Mouse (Mus musculus) midbrain, embryonic 10.5 days (tissue): ENCODE results near the gene Fbxl3. TPM values are rescaled to one million over a fixed set of nuclear protein-coding genes. Genes with fewer than 3 reads are reported as not detected.

Experiments used
- DNase-seq: peaks from one replicate; pipeline ENCODE4 v3.0.0-alpha.2; 2017; ENCODE audit warnings: low spot score
- H3K27ac ChIP-seq: fragments of 300-500 bp; sonication (generic); replicated peaks from 2 replicates; pipeline ENCODE4 v1.5.1; 2016; ENCODE audit warnings: mild to moderate bottlenecking
- H3K27me3 ChIP-seq: fragments of 300-500 bp; sonication (generic); 2 replicates; pipeline ENCODE4 v1.6.1; 2016; ENCODE audit warnings: low read depth, mild to moderate bottlenecking; ENCODE audit not compliant: poor library complexity, severe bottlenecking
- H3K36me3 ChIP-seq: fragments of 300-500 bp; sonication (generic); 2 replicates; pipeline ENCODE4 v1.6.1; 2016; ENCODE audit warnings: mild to moderate bottlenecking, moderate library complexity
- H3K4me1 ChIP-seq: fragments of 300-500 bp; sonication (generic); 2 replicates; pipeline ENCODE4 v1.6.1; 2016
- H3K4me3 ChIP-seq: fragments of 300-500 bp; sonication (generic); 2 replicates; pipeline ENCODE4 v1.5.1; 2016; ENCODE audit warnings: mild to moderate bottlenecking, moderate library complexity
- H3K9me3 ChIP-seq: fragments of 300-500 bp; sonication (generic); replicated peaks from 2 replicates; pipeline ENCODE4 v1.6.1; 2016; ENCODE audit warnings: mild to moderate bottlenecking
- WGBS: fragments of 180-500 bp; shearing (Covaris S2); methylation state at CpG from one replicate; pipeline ENCODE4 v1.1.7; 2016; 5-methylcytosine and 5-hydroxymethylcytosine counted together
- polyA plus RNA-seq: library from polyadenylated mRNA; unstranded; fragments of >200 nt; fragmentation: Nextera tagmentation; extraction: Ambion mirVana; gene quantifications from 2 replicates; pipeline ENCODE4 v1.2.1, GENCODE M21; 2016

The Fbxl3 gene
- polyA plus RNA-seq, 1 experiment from 2014 or later = 13.8 TPM

DNA sequence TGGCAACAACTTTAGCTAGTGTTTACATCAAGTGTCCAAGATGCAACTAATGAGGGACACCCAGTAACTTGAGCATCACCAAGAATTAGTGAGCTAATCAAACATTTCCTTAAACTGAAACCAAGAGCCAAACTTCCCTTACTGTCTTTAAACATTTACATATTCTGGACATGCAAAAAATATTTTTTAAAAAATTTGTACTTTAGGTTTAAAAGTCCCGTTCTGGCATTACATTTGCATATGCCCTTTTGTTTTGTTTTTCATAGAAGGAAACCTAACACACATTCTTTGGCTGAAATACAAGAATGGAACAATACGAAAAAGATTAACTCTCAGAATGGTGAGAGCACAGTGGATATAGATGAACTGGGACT is 1.2 kb downstream of the Fbxl3 start:
- no peaks in the 10 kb centered on the region for H3K27me3 ChIP-seq
- no peak for DNase-seq
- 4% methylated on average over 2 of the region's 2 CpGs for WGBS
- H3K27ac ChIP-seq = peak overlapping the region; percentile 99
- peaks cover 29% of the 10 kb centered on the region for H3K4me1 ChIP-seq
- H3K9me3 ChIP-seq = no peaks in the 10 kb centered on the region
- peaks cover 31% of the 10 kb centered on the region for H3K36me3 ChIP-seq
- peak overlapping the region; percentile 85 for H3K4me3 ChIP-seq

DNA sequence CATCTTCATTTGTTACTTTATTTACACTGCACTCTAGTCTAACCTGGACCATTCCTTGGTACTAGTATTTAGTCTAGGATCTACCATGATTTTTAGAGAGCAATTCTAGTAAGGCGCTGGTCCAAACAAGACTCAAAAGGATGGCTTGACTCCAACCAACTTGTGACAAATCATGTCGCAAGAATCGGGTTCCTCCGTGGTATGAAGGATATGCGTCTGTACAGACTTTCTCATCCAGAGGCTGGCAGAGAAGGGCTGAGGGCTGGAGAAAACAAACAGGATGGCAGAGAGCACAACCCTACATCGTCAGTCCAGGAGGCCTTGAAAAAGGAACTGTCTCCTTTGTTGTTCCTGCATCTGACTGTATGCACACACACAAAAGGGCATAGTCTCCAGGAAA is 2.7 kb downstream of the Fbxl3 start:
- Histone ChIP-seq H3K27ac (no peak overlapping the region), H3K4me3 (no peak overlapping the region), H3K36me3 (peaks cover 43% of the 10 kb centered on the region), H3K4me1 (peaks cover 18% of the 10 kb centered on the region), H3K27me3 (no peaks in the 10 kb centered on the region), H3K9me3 (no peaks in the 10 kb centered on the region)
- 88% methylated on average over 6 of the region's 6 CpGs for WGBS
- no peak for DNase-seq

GRCm38 (mm10) chr14:103095826-103096225 is 3.5 kb downstream of the Fbxl3 start:
- WGBS = 94% methylated on average over 8 of the region's 8 CpGs
- DNase-seq = no peak
- Histone ChIP-seq H3K4me3 (no peak overlapping the region), H3K4me1 (peaks cover 18% of the 10 kb centered on the region), H3K36me3 (peaks cover 51% of the 10 kb centered on the region), H3K9me3 (no peaks in the 10 kb centered on the region), H3K27ac (no peak overlapping the region), H3K27me3 (no peaks in the 10 kb centered on the region)

DNA sequence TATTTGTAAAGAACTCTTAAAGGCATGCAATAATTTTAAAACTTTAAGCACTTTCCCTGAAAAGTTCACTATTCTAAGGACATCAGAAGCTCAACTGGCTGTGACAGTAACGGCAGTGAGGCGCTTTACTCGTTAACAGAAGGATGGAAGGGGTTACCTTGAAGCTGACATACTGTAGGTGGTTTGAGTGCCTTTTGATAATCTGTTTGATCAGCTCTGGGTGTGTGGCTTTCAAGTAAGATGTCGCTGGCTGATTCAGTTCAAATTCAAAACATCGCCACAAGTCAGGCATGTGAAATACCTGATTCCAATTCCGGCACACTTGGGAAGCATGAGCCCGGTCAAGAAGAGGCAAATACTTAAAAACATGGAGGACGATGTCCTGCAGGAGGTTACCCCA is 4.3 kb downstream of the Fbxl3 start:
- Histone ChIP-seq H3K27me3 (no peaks in the 10 kb centered on the region), H3K4me3 (no peak overlapping the region), H3K4me1 (peaks cover 18% of the 10 kb centered on the region), H3K36me3 (peaks cover 53% of the 10 kb centered on the region), H3K9me3 (no peaks in the 10 kb centered on the region), H3K27ac (no peak overlapping the region)
- 95% methylated on average over 8 of the region's 8 CpGs for whole genome bisulfite sequencing
- no peak for DNase-seq

GRCm38 (mm10) chr14:103093670-103094069 is 5.7 kb downstream of the Fbxl3 start:
- no peak for DNase-seq
- 82% methylated on average over 4 of the region's 4 CpGs for WGBS
- peaks cover 18% of the 10 kb centered on the region for H3K4me1 ChIP-seq
- H3K9me3 ChIP-seq = no peaks in the 10 kb centered on the region
- H3K36me3 ChIP-seq = peaks cover 63% of the 10 kb centered on the region
- H3K27ac ChIP-seq = no peak overlapping the region
- no peak overlapping the region for H3K4me3 ChIP-seq
- H3K27me3 ChIP-seq = no peaks in the 10 kb centered on the region

DNA sequence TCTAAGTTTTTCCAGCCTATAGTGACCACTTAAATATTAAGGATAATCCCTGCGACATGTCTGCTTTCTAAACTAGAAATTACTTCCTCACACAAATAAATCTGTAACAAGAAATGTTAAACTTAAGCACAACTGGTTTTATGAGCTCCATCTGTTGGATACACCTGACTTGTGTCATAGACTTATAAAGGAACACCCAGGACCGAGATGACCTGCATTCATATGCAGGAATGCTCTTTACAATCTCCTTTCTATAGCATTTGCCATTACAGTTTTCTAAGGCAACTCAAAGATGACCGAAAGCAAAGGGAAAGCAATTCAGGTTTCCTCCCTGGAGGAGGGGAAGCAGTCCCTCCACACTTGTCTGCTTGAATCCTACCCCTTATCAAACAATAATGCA is 6.1 kb downstream of the Fbxl3 start:
- H3K4me1 ChIP-seq = peaks cover 18% of the 10 kb centered on the region
- H3K27ac ChIP-seq = no peak overlapping the region
- H3K27me3 ChIP-seq = no peaks in the 10 kb centered on the region
- DNase-seq = no peak
- H3K4me3 ChIP-seq = no peak overlapping the region
- WGBS = 87% methylated on average over 3 of the region's 3 CpGs
- peaks cover 68% of the 10 kb centered on the region for H3K36me3 ChIP-seq
- H3K9me3 ChIP-seq = no peaks in the 10 kb centered on the region

- Histone ChIP-seq H3K9me3 (no peaks in the 10 kb centered on the region), H3K27ac (no peak overlapping the region), H3K27me3 (no peaks in the 10 kb centered on the region), H3K36me3 (peaks cover 87% of the 10 kb centered on the region), H3K4me3 (no peak overlapping the region), H3K4me1 (no peaks in the 10 kb centered on the region)
- DNase-seq = peak; percentile 32
- WGBS = 73% methylated on average over 6 of the region's 6 CpGs
Measured at GRCm38 (mm10) chr14:103088624-103089023, 10.7 kb downstream of the Fbxl3 start.

GRCm38 (mm10) chr14:103087846-103088245 is 11.5 kb downstream of the Fbxl3 start:
- 86% methylated on average over 5 of the region's 5 CpGs for WGBS
- no peak for DNase-seq
- Histone ChIP-seq H3K27ac (no peak overlapping the region), H3K27me3 (no peaks in the 10 kb centered on the region), H3K9me3 (no peaks in the 10 kb centered on the region), H3K36me3 (peaks cover 87% of the 10 kb centered on the region), H3K4me1 (no peaks in the 10 kb centered on the region), H3K4me3 (no peak overlapping the region)

GRCm38 (mm10) chr14:103086671-103087324 is 12.6 kb downstream of the Fbxl3 start:
- Histone ChIP-seq H3K4me1 (no peaks in the 10 kb centered on the region), H3K4me3 (no peak overlapping the region), H3K27me3 (no peaks in the 10 kb centered on the region), H3K9me3 (no peaks in the 10 kb centered on the region), H3K36me3 (peaks cover 89% of the 10 kb centered on the region), H3K27ac (no peak overlapping the region)
- WGBS = 94% methylated on average over 4 of the region's 4 CpGs
- no peak for DNase-seq

GRCm38 (mm10) chr14:103085840-103086533 is 13.4 kb downstream of the Fbxl3 start:
- 90% methylated on average over 1 of the region's 1 CpGs for WGBS
- DNase-seq = no peak
- no peaks in the 10 kb centered on the region for H3K4me1 ChIP-seq
- no peaks in the 10 kb centered on the region for H3K27me3 ChIP-seq
- H3K36me3 ChIP-seq = peaks cover 86% of the 10 kb centered on the region
- no peak overlapping the region for H3K27ac ChIP-seq
- no peaks in the 10 kb centered on the region for H3K9me3 ChIP-seq
- H3K4me3 ChIP-seq = no peak overlapping the region

GRCm38 (mm10) chr14:103079209-103079977 is 20.0 kb downstream of the Fbxl3 start:
- H3K36me3 ChIP-seq = peaks cover 83% of the 10 kb centered on the region
- WGBS = 90% methylated on average over 9 of the region's 9 CpGs

GRCm38 (mm10) chr14:103078006-103078912 is 21.1 kb downstream of the Fbxl3 start:
- DNase-seq = no peak
- Histone ChIP-seq H3K4me1 (peaks cover 7% of the 10 kb centered on the region; the same call in 1 of the 2 replicates), H3K27me3 (no peaks in the 10 kb centered on the region), H3K36me3 (peaks cover 82% of the 10 kb centered on the region), H3K4me3 (no peak overlapping the region), H3K9me3 (no peaks in the 10 kb centered on the region), H3K27ac (no peak overlapping the region)
- WGBS = 91% methylated on average over 16 of the region's 16 CpGs

More at GRCm38 (mm10) chr14:103079209-103079977, 20.0 kb downstream of the Fbxl3 start:
- Histone ChIP-seq H3K27me3 (no peaks in the 10 kb centered on the region), H3K4me1 (peaks cover 7% of the 10 kb centered on the region; the same call in 1 of the 2 replicates), H3K27ac (no peak overlapping the region), H3K9me3 (no peaks in the 10 kb centered on the region), H3K4me3 (no peak overlapping the region)
- no peak for DNase-seq
